Mouse (Mus musculus) lung, postnatal 0 days (tissue): Measurements from ENCODE around the gene Trhde.

ENCODE experiments used
- CTCF ChIP-seq: IDR thresholded peaks from 2 replicates; pipeline ENCODE4 v1.5.1; 2016; ENCODE audit warnings: antibody characterized with exemption, mild to moderate bottlenecking
- EP300 ChIP-seq: IDR thresholded peaks from 2 replicates; pipeline ENCODE4 v1.6.1; 2016; ENCODE audit warnings: antibody characterized with exemption, mild to moderate bottlenecking, control low read depth

DNA sequence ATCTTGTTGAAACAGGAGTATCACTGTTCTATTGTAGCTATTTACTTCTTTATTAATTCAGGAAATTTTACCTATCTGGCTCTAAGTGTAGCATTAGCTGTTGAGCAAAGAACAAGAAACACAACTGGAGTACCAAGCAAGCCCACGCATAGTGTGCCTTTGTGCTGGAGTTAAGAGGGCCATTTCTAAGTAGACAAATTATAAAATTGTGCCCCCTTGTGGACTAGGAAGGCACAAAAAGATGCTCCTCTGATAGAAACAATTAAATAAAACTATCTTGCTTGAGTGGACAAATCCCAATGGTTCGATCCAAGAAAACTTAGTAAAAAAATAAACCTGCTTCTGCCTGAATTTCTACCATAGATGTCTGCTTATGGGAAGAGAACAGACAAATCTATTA lies 76.5 kb downstream of the Trhde start:
- TF ChIP-seq CTCF: no peak
- no peak for TF ChIP-seq EP300
